Mouse (Mus musculus): ENCODE data around the gene Gtf2h1. TPM values are rescaled to one million over a fixed set of nuclear protein-coding genes. Genes with fewer than 3 reads are reported as not detected.
"Not testable (repeated sequence)": the region's sequence is repeated elsewhere in the genome, so short reads cannot be mapped to it uniquely, and the experiment has no call there.

Gene Gtf2h1
- polyA plus RNA-seq, 2 experiments, result 34.2 to 53.1 TPM

DNA sequence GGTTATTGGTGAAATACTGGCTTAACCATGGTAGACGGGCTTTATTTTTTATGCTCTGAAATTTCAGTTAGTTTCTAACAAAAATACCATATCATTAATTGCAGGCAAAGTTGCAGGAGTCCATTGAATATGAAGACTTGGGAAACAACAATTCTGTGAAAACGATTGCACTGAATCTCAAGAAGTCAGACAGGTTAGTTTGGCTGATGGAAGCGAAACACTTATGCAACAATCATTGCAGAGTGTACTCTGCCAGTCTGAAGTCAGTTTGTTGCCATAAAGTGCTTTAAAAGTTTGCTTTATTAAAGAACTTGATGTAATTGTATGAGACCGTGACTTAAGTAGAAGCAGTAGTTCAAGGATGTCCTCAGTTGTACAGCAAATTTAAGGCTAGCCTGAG, 18.1 kb downstream of the Gtf2h1 start:
- no peak for TF ChIP-seq POLR2A (IDR thresholded peaks at IDR 0.05; ENCODE audit: borderline replicate concordance, extremely low read depth, insufficient read depth, insufficient read length)

DNA sequence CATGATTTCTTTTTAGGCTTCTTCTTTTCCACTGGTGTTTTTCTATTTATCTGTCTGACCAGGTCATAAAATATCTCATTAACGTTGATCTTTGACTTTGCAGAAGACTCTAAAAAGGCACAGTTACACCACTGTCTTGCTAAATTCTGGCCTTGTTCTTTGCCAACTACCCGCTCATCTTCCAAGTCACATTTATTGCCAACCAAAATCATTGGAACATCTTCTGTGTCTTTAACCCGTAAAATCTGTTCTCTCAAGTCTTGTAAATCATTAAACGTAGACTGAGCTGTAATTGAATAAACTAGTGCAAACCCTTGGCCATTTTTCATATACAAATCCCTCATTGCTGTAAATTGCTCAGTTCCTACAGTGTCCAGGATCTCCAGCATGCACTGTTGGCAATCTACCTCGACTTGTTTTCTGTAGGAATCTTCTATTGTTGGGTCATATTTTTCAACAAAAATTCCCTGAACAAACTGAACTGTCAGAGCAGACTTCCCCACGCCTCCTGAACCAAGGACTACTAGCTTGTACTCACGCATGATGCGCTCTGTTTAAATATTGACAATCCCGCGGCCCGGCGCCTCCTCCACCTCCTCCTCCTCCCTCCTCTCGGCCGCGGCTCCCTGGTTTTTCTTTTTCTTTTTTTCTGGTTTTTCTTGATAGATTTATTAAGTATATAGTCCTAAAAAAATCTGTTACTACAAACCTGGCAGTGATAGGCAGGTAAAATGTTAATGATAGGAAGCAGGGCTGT, 25.2 kb downstream of the Gtf2h1 start:
- not testable (repeated sequence) for H3K9me3 ChIP-seq (ENCODE audit: control insufficient read depth, low read length); H3K27me3 ChIP-seq (ENCODE audit: control insufficient read depth, insufficient read depth, low read length); H3K4me3 ChIP-seq (replicated peaks; ENCODE audit: low read length); ATAC-seq (ENCODE audit: low FRiP score, low read depth); H3K27ac ChIP-seq (replicated peaks; ENCODE audit: low read depth, low read length); DNase-seq (ENCODE audit: low spot score); H3K4me2 ChIP-seq (replicated peaks; ENCODE audit: low read depth, low read length, severe bottlenecking); H3K4me1 ChIP-seq (ENCODE audit: control insufficient read depth, insufficient read depth, low read length); H3K9ac ChIP-seq (ENCODE audit: low read depth, low read length, severe bottlenecking)
- 90% methylated on average over 15 of the region's 15 CpGs for WGBS
- peaks cover 68% of the 10 kb centered on the region for H3K36me3 ChIP-seq (ENCODE audit: control insufficient read depth, insufficient read depth, low read length)

More for the DNA sequence above, 18.1 kb downstream of the Gtf2h1 start:
- 92% methylated on average over 4 of the region's 4 CpGs for WGBS
- H3K4me1 ChIP-seq (ENCODE audit: control insufficient read depth, insufficient read depth, low read length), result no peaks in the 10 kb centered on the region
- no peak overlapping the region for H3K4me3 ChIP-seq (replicated peaks; ENCODE audit: low read length)
- H3K4me2 ChIP-seq (replicated peaks; ENCODE audit: low read depth, low read length, severe bottlenecking), result no peak overlapping the region
- no peak overlapping the region for H3K27ac ChIP-seq (replicated peaks; ENCODE audit: low read depth, low read length)
- H3K9ac ChIP-seq (ENCODE audit: low read depth, low read length, severe bottlenecking), result no peak overlapping the region
- H3K36me3 ChIP-seq (ENCODE audit: control insufficient read depth, insufficient read depth, low read length), result peaks cover 91% of the 10 kb centered on the region
- no peak for ATAC-seq (ENCODE audit: low FRiP score, low read depth)
- no peaks in the 10 kb centered on the region for H3K9me3 ChIP-seq (ENCODE audit: control insufficient read depth, low read length)
- DNase-seq (ENCODE audit: low spot score), result no peak
- H3K27me3 ChIP-seq (ENCODE audit: control insufficient read depth, insufficient read depth, low read length), result no peaks in the 10 kb centered on the region

GRCm38 (mm10) chr7:46827046-46827802, 31.3 kb downstream of the Gtf2h1 start:
- no peaks in the 10 kb centered on the region for H3K4me1 ChIP-seq (ENCODE audit: control insufficient read depth, insufficient read depth, low read length)
- H3K9ac ChIP-seq (ENCODE audit: low read depth, low read length, severe bottlenecking), result no peak overlapping the region
- no peaks in the 10 kb centered on the region for H3K9me3 ChIP-seq (ENCODE audit: control insufficient read depth, low read length)
- H3K27ac ChIP-seq (replicated peaks; ENCODE audit: low read depth, low read length), result no peak overlapping the region
- H3K4me2 ChIP-seq (replicated peaks; ENCODE audit: low read depth, low read length, severe bottlenecking), result no peak overlapping the region
- TF ChIP-seq POLR2A (IDR thresholded peaks at IDR 0.05; ENCODE audit: borderline replicate concordance, extremely low read depth, insufficient read depth, insufficient read length), result no peak
- 65% methylated on average over 20 of the region's 20 CpGs for WGBS
- H3K36me3 ChIP-seq (ENCODE audit: control insufficient read depth, insufficient read depth, low read length), result peaks cover 16% of the 10 kb centered on the region
- DNase-seq (ENCODE audit: low spot score), result no peak
- no peaks in the 10 kb centered on the region for H3K27me3 ChIP-seq (ENCODE audit: control insufficient read depth, insufficient read depth, low read length)
- no peak for ATAC-seq (ENCODE audit: low FRiP score, low read depth)
- H3K4me3 ChIP-seq (replicated peaks; ENCODE audit: low read length), result no peak overlapping the region

DNA sequence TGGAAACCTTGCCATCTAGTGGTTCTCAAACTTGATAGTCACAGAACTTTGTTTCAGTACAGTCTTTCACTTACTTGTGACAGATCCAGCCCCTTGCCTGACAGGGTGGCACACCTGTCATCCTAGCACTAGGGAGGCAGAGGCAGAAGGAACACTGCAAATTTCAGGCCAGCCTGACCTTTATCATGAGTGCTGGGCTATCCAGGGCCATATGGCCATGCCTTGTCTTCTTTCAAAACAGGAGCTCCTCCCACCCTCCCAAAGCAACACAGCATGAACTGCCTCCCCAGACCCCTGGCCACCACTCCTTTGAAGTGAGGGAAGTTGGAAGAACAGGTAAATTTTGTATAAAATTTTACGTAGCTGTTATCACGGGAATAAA, 31.9 kb downstream of the Gtf2h1 start:
- no peaks in the 10 kb centered on the region for H3K4me1 ChIP-seq (ENCODE audit: control insufficient read depth, insufficient read depth, low read length)
- H3K9ac ChIP-seq (ENCODE audit: low read depth, low read length, severe bottlenecking), result no peak overlapping the region
- H3K4me3 ChIP-seq (replicated peaks; ENCODE audit: low read length), result no peak overlapping the region
- no peaks in the 10 kb centered on the region for H3K27me3 ChIP-seq (ENCODE audit: control insufficient read depth, insufficient read depth, low read length)
- H3K4me2 ChIP-seq (replicated peaks; ENCODE audit: low read depth, low read length, severe bottlenecking), result no peak overlapping the region
- H3K36me3 ChIP-seq (ENCODE audit: control insufficient read depth, insufficient read depth, low read length), result peaks cover 10% of the 10 kb centered on the region
- H3K9me3 ChIP-seq (ENCODE audit: control insufficient read depth, low read length), result no peaks in the 10 kb centered on the region
- no peak for DNase-seq (ENCODE audit: low spot score)
- H3K27ac ChIP-seq (replicated peaks; ENCODE audit: low read depth, low read length), result no peak overlapping the region
- no peak for TF ChIP-seq POLR2A (IDR thresholded peaks at IDR 0.05; ENCODE audit: borderline replicate concordance, extremely low read depth, insufficient read depth, insufficient read length)
- WGBS, result 70% methylated on average over 2 of the region's 2 CpGs
- no peak for ATAC-seq (ENCODE audit: low FRiP score, low read depth)

DNA sequence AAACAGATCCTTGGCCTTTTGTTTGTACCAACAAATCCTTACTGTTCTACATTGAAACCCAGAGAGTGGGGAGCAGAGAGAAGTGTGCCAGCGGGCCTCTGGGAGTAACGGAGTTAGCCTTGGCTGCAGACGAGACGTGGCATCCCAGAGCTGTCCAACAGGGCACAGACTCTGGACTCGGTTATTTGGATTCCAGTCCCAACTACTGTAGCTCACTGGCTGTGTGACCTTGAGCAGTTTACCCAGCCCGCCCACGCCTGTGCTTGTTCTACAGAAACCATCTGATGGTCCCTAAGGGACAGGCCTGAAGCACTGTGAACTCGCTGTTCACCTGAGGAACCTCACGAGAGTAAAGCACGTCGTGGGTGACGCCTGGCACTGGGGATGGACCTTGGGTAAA, 34.0 kb downstream of the Gtf2h1 start:
- Histone ChIP-seq H3K4me2 (replicated peaks; ENCODE audit: low read depth, low read length, severe bottlenecking) (no peak overlapping the region), H3K9me3 (ENCODE audit: control insufficient read depth, low read length) (no peaks in the 10 kb centered on the region), H3K27me3 (ENCODE audit: control insufficient read depth, insufficient read depth, low read length) (no peaks in the 10 kb centered on the region), H3K27ac (replicated peaks; ENCODE audit: low read depth, low read length) (no peak overlapping the region), H3K4me3 (replicated peaks; ENCODE audit: low read length) (no peak overlapping the region), H3K4me1 (ENCODE audit: control insufficient read depth, insufficient read depth, low read length) (no peaks in the 10 kb centered on the region), H3K9ac (ENCODE audit: low read depth, low read length, severe bottlenecking) (no peak overlapping the region), H3K36me3 (ENCODE audit: control insufficient read depth, insufficient read depth, low read length) (no peaks in the 10 kb centered on the region)
- 88% methylated on average over 12 of the region's 12 CpGs for WGBS
- no peak for TF ChIP-seq POLR2A (IDR thresholded peaks at IDR 0.05; ENCODE audit: borderline replicate concordance, extremely low read depth, insufficient read depth, insufficient read length)
- DNase-seq (ENCODE audit: low spot score) (no peak), ATAC-seq (ENCODE audit: low FRiP score, low read depth) (no peak)
